Mouse (Mus musculus) ZHBTc4 (cell line): Measurements from ENCODE around the gene Klf7.

Experiments
- DNase-seq: peaks from one replicate; pipeline ENCODE4 v3.0.0-alpha.2; 2011; ENCODE audit warnings: low read depth, low spot score

Klf7 gene

GRCm38 (mm10) chr1:64066320-64067254, 55.5 kb downstream of the Klf7 start:
- DNase-seq, result no peak

GRCm38 (mm10) chr1:64061488-64061887, 60.6 kb downstream of the Klf7 start:
- DNase-seq, result no peak

GRCm38 (mm10) chr1:64060699-64061454, 61.2 kb downstream of the Klf7 start:
- DNase-seq, result no peak

GRCm38 (mm10) chr1:64060116-64060515, 62.0 kb downstream of the Klf7 start:
- peak; percentile 18 for DNase-seq

GRCm38 (mm10) chr1:64056541-64056940, 65.5 kb downstream of the Klf7 start:
- no peak for DNase-seq

DNA sequence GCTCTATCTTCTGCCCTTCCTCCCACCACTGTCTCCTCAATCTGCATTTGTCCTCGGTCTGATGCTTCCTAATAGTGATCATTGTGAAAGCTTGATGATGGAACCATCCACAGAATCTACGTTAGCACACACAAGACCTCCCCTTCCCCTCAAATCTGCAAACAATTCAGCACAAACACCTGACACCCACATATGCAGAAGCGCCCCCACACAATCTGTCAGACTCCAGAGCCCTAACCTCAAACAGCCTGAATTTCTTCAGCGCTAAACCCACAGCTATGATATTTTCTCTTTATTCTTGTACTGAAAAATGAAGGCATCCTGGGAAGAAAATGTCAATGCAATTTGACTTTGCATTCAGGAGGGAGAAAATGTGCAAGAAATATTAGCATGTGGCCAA, 66.1 kb downstream of the Klf7 start:
- DNase-seq, result no peak

- no peak for DNase-seq
These were observed 66.9 kb downstream of the Klf7 start for GRCm38 (mm10) chr1:64055210-64055609.

GRCm38 (mm10) chr1:64052069-64052750, 69.9 kb downstream of the Klf7 start:
- no peak for DNase-seq

DNA sequence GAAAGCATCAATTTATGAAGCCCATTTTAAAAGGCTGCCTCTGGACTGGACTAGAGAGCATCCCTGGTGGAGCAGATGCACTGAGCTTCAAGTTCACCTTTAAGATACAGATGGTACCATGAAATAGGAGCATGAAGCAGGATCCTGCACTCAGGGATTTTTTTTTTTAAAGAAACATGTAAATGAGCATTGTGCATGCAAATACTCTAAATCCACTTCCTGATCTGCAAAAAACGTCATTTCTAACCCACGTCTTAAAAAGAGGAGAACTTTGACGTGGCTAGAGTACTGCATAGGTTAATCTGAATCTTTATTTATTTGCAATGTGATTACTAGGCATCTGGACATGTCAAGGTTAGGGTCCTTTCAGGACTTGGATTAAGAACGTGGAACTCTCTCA, 73.5 kb downstream of the Klf7 start:
- DNase-seq, result no peak

GRCm38 (mm10) chr1:64046802-64047156, 75.3 kb downstream of the Klf7 start:
- DNase-seq, result no peak

GRCm38 (mm10) chr1:64046087-64046801, 75.8 kb downstream of the Klf7 start:
- DNase-seq, result no peak

DNA sequence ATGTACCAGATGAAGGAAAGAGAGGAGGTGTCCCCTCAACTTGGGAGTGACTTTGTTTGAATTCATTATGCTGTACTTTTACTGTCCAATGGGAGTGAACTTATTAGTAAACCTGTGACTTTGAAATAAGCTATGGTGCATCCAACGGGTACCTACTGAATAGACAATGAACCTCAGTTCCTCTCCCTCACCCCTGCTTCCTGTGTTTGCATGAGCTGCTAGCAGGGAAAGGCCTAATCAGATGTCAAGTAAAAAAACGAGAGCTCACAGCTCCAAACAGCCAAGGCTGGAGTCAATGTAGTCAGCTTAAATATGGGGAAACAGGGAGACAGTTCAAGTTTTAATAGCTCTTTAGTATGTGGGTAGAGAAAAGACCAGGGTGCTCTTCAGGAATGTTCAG, 77.5 kb downstream of the Klf7 start:
- no peak for DNase-seq

GRCm38 (mm10) chr1:64040831-64041383, 81.2 kb downstream of the Klf7 start:
- DNase-seq, result no peak

DNA sequence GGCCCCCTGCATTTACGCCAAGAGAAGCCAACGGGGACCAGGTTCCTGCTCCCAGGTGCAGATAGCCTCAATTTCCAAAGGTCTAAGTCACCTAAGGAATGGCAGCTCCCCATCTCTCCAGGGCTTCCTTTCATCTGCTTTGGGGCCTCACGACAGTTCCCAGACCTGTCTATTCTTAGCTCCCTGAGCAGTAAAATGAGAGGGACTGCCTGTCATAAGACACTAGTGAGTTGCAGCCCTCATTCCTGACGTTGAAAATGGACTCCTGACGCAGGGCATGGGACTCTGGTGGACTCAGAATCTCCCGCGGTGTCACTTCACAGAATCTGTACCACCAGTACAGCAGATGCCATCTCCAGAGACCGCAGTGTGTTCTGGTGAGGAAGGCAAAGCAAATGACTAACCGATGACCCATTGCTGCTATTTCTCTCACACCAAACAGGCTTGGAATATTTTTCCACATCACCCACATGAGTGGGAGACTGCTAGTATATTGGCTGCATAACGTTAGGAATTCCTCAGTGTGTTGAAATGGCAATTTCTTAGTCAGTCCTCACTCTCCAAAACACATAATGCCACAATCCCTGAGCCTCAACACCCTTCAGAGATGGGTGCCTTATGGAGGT, 81.9 kb downstream of the Klf7 start:
- no peak for DNase-seq

DNA sequence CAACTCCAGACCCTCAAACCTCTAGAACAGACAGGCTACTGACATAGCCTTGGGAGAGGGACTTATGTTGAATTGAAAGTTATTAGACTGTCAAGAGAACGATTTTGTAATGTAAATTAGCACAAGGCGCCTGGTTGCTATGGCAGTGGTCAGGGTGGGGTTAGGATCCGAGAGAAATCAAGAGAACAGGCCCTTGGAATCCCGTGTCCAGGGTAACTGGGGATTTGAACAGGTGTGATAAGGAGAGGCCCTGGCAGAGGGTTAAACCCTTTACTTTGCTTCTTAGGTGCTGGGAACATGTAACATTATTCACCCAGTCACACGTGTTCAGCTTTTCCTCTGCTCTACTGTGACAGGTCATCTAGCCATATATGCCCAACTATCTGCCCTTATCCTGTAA, 83.7 kb downstream of the Klf7 start:
- DNase-seq, result peak; percentile 30

- DNase-seq, result no peak
These were observed 84.3 kb downstream of the Klf7 start for GRCm38 (mm10) chr1:64037800-64038199.

DNA sequence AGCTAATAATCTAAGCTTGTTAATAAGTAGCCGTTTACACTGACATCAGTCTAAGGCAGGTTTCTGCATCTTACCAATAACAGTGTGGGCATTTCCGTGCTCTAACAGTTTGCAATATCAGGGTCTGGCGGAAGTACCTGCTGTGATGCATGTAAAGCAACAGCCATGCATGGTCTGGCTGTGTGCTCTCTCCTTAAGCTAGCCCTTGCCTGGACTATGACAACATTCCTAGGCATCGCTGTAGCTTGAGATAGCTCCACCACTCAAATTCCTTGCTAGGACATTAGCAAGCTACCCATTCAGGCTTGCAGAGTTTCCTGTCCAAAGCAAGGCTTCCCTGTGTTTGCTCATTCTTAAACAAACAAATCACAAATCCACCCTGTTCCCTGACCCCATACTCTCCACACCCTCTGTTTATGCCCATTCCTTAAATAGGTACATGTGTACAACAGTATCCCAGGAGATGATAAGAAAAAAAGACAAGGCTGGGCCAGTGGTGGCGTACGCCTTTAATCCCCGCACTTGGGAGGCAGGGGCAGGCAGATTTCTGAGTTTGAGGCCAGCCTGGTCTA, 85.1 kb downstream of the Klf7 start:
- no peak for DNase-seq

GRCm38 (mm10) chr1:64035804-64036203, 86.3 kb downstream of the Klf7 start:
- no peak for DNase-seq

- DNase-seq, result no peak
These were observed 86.8 kb downstream of the Klf7 start for GRCm38 (mm10) chr1:64035087-64035791.
